Mouse (Mus musculus) cortical plate, adult 2 months (tissue): ENCODE measurements around the gene Slf2. TPM values are rescaled to one million over a fixed set of nuclear protein-coding genes. Genes with fewer than 3 reads are reported as not detected.

ENCODE experiments used
- H3K27ac ChIP-seq: fragments of 200-500 bp; 2 replicates; pipeline ENCODE4 v1.5.1; 2012; ENCODE audit warnings: low read length, control low read depth, inconsistent platforms; ENCODE audit not compliant: insufficient read depth
- H3K4me1 ChIP-seq: fragments of 200-500 bp; 2 replicates; pipeline ENCODE4 v1.6.1; 2011; ENCODE audit warnings: low read length; ENCODE audit not compliant: control insufficient read depth, insufficient read depth
- H3K4me3 ChIP-seq: fragments of 200-500 bp; 2 replicates; pipeline ENCODE4 v1.5.1; 2011; ENCODE audit warnings: mild to moderate bottlenecking, low read length, control low read depth; ENCODE audit not compliant: insufficient read depth
- CTCF ChIP-seq: fragments of 200-500 bp; IDR thresholded peaks from 2 replicates; pipeline ENCODE4 v1.5.1; 2011; ENCODE audit warnings: mild to moderate bottlenecking, control low read depth, low read length; ENCODE audit not compliant: insufficient read depth; ENCODE audit errors: extremely low read depth
- POLR2A ChIP-seq: fragments of 200-500 bp; IDR thresholded peaks from 2 replicates; pipeline ENCODE4 v1.6.1; 2011; ENCODE audit warnings: mild to moderate bottlenecking, low read length, control low read depth; ENCODE audit not compliant: insufficient read depth; ENCODE audit errors: extremely low read depth
- polyA plus RNA-seq: library from polyadenylated mRNA; depleted of rRNA; stranded (reverse); fragments of >200 nt; gene quantifications from 2 replicates; pipeline ENCODE4 v1.2.3, GENCODE M21; 2012

Gene Slf2
- polyA plus RNA-seq, 1 experiment = 40.8 TPM

DNA sequence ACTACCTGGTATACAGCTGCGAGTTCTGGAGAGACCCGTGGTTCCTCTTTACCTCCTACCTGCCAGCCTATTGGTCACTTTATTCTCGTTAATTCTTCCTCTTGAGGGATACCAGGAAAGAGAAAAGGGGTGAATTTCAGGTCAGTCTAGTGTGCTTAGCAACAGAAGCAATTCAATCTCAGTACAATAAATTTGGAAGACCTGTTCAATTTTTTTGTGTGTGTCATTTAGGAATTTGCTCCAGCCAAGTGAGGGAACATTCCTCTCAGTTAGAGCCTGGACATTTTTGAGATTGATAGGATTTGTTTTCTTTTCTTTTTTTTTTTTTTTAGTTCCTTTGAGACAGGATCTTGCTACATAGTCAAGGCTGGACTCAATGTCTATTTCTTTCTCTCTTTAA lies 1.7 kb upstream of the Slf2 start:
- no peak overlapping the region for H3K4me3 ChIP-seq
- H3K27ac ChIP-seq = no peak overlapping the region
- no peak for TF ChIP-seq POLR2A
- TF ChIP-seq CTCF = no peak
- H3K4me1 ChIP-seq = peaks cover 2% of the 10 kb centered on the region

DNA sequence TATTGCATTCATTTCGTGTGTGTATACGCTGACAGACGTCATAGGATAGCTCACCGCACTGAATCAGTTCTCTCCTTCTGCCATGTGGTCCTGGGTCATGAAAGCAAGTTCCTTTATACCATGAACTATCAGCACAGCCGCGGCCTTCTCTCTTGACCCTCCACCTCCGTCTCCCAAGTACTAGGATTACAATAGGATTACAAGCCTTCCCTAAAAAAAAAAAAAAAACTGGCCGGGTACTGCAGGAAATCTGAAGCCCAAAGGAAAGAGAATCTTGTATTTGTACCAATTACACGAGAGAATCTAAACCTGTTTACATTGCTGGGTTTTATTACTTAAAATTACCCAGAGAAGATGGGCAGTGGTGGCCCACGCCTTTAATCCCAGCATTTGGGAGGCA lies 1.3 kb upstream of the Slf2 start:
- Histone ChIP-seq H3K27ac (no peak overlapping the region), H3K4me3 (no peak overlapping the region), H3K4me1 (peaks cover 2% of the 10 kb centered on the region)
- TF ChIP-seq CTCF (no peak), POLR2A (no peak)

DNA sequence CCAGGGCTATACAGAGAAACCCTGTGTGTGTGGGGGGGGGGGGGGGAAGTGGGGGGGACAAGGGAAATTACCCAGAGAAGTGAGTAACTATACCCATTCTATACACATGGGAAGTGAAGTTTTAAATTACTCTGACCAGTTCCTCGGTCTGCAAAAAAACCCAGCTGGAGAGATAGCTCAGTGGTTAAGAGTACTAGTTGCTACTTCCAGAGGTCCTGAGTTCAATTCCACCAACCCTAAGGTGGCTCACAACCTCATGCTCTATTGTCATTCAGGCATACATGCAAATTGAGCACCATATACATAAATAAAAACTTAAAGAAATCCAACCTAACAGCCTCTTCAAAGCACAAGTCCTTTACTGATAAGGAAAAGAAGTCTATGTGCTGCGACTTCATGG lies 829 bp upstream of the Slf2 start:
- H3K4me3 ChIP-seq = peak overlapping the region; percentile 85; the same call in 1 of the 2 replicates
- H3K4me1 ChIP-seq = peaks cover 2% of the 10 kb centered on the region
- peak overlapping the region; percentile 80; the same call in 1 of the 2 replicates for H3K27ac ChIP-seq
- no peak for TF ChIP-seq POLR2A
- no peak for TF ChIP-seq CTCF

DNA sequence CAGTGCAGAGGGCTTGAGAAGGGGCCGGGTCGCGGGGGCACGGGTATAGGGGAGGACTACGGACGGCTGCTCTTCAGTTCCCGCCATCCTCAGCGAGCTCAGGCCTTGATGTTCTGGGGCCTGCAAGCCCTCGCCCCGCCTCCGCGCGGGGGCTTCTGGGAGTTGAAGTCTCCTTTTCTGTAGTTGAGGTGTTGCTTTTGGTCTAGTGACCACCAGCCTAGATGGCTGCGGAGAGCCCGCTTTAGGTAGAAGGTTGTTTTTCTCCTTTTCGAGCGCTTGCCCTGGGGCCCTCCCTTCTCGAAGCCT lies 456 bp downstream of the Slf2 start:
- TF ChIP-seq CTCF (no peak), POLR2A (peak; percentile 44)
- Histone ChIP-seq H3K27ac (peak overlapping the region; percentile 40; the same call in 1 of the 2 replicates), H3K4me1 (peaks cover 2% of the 10 kb centered on the region), H3K4me3 (peak overlapping the region; percentile 85)

DNA sequence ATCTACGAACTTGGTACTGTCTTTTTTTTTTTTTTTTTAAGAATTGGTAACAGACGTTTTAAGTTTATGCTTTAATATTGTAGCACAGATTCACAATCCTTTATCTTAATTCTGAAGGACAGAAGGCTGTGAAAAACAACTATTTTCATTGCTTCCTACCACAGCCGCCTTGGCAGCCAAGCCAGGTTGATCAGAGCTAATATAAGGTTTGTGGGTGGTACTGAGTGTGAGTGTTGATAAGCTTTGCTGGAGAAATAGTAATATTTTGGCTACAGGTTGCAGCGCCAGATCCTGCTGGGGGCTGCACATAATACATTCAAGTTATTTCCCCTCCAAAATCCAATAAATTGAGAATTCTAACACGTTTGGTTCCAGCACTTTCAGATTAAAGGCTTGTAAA lies 1.1 kb downstream of the Slf2 start:
- no peak overlapping the region for H3K27ac ChIP-seq
- peak overlapping the region; percentile 85 for H3K4me3 ChIP-seq
- no peak for TF ChIP-seq CTCF
- TF ChIP-seq POLR2A = no peak
- peaks cover 2% of the 10 kb centered on the region for H3K4me1 ChIP-seq

DNA sequence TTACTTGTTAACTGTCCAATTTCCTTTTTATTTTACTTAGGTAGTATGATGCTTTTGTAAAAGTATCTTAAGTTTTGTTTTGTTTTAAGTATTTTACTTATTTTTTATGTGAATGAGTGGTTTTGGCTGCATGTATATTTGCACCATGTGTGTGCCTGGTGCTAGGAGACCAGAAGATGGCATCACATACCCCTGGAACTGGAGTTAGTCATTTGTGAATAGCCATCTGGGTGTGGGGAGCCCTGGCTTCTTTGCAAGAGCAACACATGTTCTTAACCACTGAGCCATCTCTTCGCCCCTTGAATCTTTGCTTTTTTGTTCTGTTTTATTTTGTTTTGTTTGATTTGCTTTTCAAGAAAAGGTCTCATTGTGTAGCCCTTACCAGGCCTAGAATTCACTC lies 2.2 kb downstream of the Slf2 start:
- no peak for TF ChIP-seq POLR2A
- TF ChIP-seq CTCF = no peak

DNA sequence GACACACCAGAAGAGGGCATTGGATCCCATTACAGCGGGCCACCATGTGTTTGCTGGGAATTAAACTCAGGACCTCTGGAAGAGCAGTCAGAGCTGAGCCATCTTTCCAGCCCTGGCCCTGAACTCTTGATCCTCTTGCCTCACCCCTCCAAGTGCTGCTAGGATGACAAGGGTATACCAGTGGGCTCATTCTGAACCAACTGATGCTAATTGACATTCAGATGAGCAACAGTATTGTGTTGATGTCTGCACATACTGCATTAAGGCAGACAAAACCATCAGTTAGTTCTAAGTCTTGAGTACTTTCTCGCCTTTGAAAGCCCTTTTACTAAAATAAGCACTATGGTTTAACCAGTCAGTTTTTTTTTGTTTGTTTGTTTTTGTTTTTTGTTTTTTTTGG lies 28.7 kb downstream of the Slf2 start:
- H3K4me3 ChIP-seq = no peak overlapping the region
- no peak for TF ChIP-seq POLR2A
- no peak for TF ChIP-seq CTCF
- H3K4me1 ChIP-seq = no peaks in the 10 kb centered on the region
- no peak overlapping the region for H3K27ac ChIP-seq

More for the DNA sequence above, 2.2 kb downstream of the Slf2 start:
- H3K4me1 ChIP-seq = peaks cover 2% of the 10 kb centered on the region
- no peak overlapping the region for H3K27ac ChIP-seq
- peak overlapping the region; percentile 13; the same call in 1 of the 2 replicates for H3K4me3 ChIP-seq

DNA sequence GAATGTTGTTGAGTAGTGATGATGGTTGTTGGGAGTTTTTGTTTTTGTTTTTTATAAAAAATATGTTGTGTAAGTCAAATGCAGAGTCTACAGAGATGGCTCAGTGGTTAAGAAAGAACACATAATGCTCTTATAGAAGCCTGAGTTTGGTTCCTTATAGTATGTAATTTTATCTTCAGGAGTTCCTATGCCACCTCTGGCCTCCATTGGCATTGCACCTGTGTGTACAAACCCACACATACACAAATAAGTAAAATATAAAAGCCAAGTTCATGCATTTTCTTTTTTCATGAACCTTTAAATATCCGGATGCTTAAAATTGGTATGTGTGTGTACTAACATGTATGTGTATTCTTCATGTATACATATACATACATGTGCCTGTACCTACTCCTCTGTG lies 35.0 kb downstream of the Slf2 start:
- Histone ChIP-seq H3K27ac (no peak overlapping the region), H3K4me3 (no peak overlapping the region), H3K4me1 (no peaks in the 10 kb centered on the region)
- TF ChIP-seq CTCF = no peak
- TF ChIP-seq POLR2A = no peak

DNA sequence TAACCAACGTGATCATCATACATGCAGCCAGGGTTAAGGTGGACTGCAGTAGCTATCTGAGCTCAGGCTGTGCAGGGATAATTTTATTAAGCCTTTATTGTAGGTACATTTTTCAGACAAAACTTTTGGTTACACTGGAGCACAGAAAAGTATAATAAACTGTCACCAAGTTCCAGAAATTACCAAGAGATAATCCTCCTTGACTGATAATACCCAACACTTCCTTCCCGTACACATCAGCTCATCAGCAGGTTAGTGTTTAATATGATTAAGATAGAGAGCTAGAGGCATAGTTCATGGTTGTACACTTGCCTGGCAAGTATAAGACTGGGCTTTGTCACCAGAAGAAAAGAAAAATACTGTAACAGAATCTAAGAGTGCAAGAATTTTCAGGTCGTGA lies 37.4 kb downstream of the Slf2 start:
- Histone ChIP-seq H3K4me3 (no peak overlapping the region), H3K4me1 (no peaks in the 10 kb centered on the region), H3K27ac (no peak overlapping the region)
- TF ChIP-seq CTCF = no peak
- TF ChIP-seq POLR2A = no peak

DNA sequence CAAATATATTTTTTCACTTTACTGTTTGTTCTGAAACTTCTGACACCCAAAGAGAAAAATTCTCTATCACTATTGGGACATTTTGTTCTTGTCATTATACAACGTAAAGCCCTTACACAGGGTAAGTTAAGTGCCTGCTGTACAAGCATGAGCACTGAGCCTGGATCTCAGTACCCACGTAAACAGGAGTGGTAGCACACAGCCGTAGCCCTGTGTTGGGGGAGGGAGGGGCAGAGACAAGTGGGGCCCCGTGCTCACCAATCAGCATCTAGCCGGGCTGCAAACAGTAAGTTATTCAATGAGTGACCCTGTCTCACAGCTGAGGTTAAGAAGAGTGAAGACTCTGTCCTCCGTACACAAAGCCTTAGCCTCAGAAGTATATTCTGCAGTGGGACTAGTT lies 45.7 kb downstream of the Slf2 start:
- Histone ChIP-seq H3K4me1 (no peaks in the 10 kb centered on the region), H3K27ac (no peak overlapping the region), H3K4me3 (no peak overlapping the region)
- no peak for TF ChIP-seq CTCF
- TF ChIP-seq POLR2A = no peak

DNA sequence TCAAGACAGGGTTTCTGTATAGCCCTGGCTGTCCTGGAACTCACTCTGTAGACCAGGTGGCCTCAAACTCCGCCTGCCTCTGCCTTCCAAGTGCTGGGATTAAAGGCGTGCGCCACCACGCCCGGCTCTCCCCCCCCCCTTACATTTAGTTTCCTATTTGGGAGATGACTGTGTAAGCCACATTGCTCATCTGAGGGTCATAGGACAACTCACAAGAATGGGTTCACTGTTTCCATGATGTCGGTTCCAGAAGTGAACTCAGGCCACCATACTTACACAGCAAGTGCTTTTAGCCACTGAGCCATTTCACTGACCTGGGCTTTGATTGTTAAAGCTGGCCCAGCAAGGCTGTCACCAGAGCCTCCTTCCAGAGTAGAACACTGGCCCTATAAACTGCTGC lies 46.2 kb downstream of the Slf2 start:
- no peak overlapping the region for H3K27ac ChIP-seq
- H3K4me1 ChIP-seq = no peaks in the 10 kb centered on the region
- TF ChIP-seq CTCF (no peak), POLR2A (no peak)
- H3K4me3 ChIP-seq = no peak overlapping the region
